Mouse (Mus musculus) olfactory bulb, adult 2 months (tissue): ENCODE data around the gene Sbno2.

Source experiments
- CTCF ChIP-seq: fragments of 200-500 bp; IDR thresholded peaks from 2 replicates; pipeline ENCODE4 v1.5.1; 2012; ENCODE audit warnings: low read depth, mild to moderate bottlenecking, low read length, moderate library complexity; ENCODE audit not compliant: insufficient read depth
- POLR2A ChIP-seq: fragments of 200-500 bp; IDR thresholded peaks from 2 replicates; pipeline ENCODE4 v1.6.1; 2012; ENCODE audit warnings: mild to moderate bottlenecking, low read depth, low read length, moderate library complexity; ENCODE audit not compliant: insufficient read depth

DNA sequence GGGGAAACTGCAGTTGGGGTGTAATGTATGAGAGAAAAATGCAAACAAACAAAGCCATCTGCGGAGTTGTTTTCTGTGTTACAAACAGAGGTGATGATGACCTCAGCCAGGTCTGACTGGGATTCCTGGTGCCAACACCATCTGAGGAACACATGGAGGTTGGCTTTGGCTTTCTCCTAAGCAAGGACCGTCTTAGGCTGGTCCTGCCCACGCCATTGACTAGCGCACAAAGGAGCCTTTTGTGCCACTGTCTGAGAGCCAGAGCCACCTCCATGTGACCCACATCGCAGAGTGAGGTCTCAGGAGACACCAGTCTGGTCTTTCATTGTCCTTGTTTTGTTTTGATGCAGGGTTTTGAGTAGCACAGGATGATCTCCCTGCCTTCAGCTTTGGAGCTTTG lies 57.0 kb downstream of the Sbno2 start:
- TF ChIP-seq CTCF, result no peak
- no peak for TF ChIP-seq POLR2A
